Mouse (Mus musculus): ENCODE results near the gene Dkkl1. TPM values are rescaled to one million over a fixed set of nuclear protein-coding genes. Genes with fewer than 3 reads are reported as not detected.
"Not testable (repeated sequence)": the region's sequence is repeated elsewhere in the genome, so short reads cannot be mapped to it uniquely, and the experiment has no call there.

Dkkl1 gene
- polyA plus RNA-seq, 1 experiment from 2014 or later: 3.1 TPM

DNA sequence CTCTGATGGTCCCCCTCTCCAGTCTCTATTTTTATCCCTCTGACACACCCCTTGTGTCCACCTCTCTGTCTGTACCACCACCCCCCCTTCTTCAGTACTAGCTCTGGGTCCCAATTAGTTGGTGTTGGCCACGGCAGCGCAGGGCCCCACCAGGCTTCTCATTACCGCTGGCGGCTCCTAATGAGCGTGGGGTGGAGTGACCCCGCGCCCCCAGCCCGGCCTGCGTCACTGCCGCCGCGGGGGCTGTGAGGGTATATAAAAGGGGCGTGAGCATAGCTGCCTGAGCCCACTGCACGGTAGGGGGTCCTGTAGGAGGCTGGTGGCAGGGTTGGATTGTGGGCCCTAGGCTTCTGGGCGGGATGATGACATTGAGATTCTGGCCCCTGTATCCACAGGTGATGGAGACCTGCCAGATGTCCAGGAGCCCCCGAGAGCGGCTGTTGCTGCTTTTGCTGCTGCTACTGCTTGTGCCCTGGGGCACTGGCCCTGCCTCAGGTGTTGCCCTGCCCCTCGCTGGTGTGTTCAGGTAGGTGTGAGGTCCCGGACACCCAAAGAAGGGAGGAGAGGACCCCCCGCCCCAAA, 31.0 kb downstream of the Dkkl1 start, which contains the start of gene Pth2:
TSS of gene Pth2 (plus strand) at position 100 of the 582 bp plus-strand sequence.
- ATAC-seq (ENCODE audit: insufficient read depth, low FRiP score, low TSS enrichment) (no peak), DNase-seq (ENCODE audit: low spot score) (no peak)
- peaks cover 95% of the 10 kb centered on the region for H3K27me3 ChIP-seq (ENCODE audit: control insufficient read depth, insufficient read depth, low read length)
- no peak within 1 kb of the TSS for H3K9ac ChIP-seq (ENCODE audit: low read length)
- no peak within 1 kb of the TSS for H3K27ac ChIP-seq (ENCODE audit: low read depth, low read length)
- H3K4me2 ChIP-seq (ENCODE audit: low read depth): no peak within 1 kb of the TSS; the same call in 1 of the 2 replicates
- peak within 1 kb of the TSS; percentile 10; the same call in 1 of the 2 replicates for H3K4me3 ChIP-seq (ENCODE audit: low read depth, low read length)
- H3K36me3 ChIP-seq (ENCODE audit: control insufficient read depth, insufficient read depth, low read length): no peaks in the 10 kb centered on the region
- H3K4me1 ChIP-seq (ENCODE audit: control insufficient read depth, insufficient read depth, low read length): peaks cover 8% of the 10 kb centered on the region
- WGBS: 16% methylated on average over 19 of the region's 20 CpGs
- H3K9me3 ChIP-seq (ENCODE audit: control insufficient read depth, low read length): no peaks in the 10 kb centered on the region

DNA sequence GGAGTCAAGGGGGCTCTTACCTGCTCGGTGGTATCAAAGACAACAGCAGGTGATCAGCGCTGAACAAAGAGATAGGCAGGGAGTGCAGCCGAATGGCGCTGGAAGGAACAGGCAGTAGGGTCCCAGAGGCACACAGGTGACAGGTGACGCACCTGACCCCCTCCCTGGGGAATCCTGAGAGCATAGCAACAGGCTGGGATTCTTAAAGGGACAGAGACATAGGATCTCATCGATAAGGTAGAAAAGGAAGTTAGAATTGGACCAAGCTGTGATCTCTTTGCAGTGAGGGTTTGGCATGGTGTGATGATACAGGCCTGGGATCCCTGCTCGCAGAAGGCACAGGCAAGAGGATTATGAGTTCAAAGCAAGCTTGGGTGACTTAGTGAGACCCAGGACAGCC, 32.5 kb downstream of the Dkkl1 start, which contains the start of gene Gfy:
TSS of gene Gfy (minus strand) at position 101 of the 400 bp plus-strand sequence.
- H3K27ac ChIP-seq (ENCODE audit: low read depth, low read length): no peak within 1 kb of the TSS
- WGBS: 30% methylated on average over 7 of the region's 7 CpGs
- H3K27me3 ChIP-seq (ENCODE audit: control insufficient read depth, insufficient read depth, low read length): peaks cover 100% of the 10 kb centered on the region
- no peak for DNase-seq (ENCODE audit: low spot score)
- H3K4me3 ChIP-seq (ENCODE audit: low read depth, low read length): no peak within 1 kb of the TSS
- H3K9ac ChIP-seq (ENCODE audit: low read length): no peak within 1 kb of the TSS
- no peaks in the 10 kb centered on the region for H3K9me3 ChIP-seq (ENCODE audit: control insufficient read depth, low read length)
- ATAC-seq (ENCODE audit: insufficient read depth, low FRiP score, low TSS enrichment): no peak
- no peaks in the 10 kb centered on the region for H3K36me3 ChIP-seq (ENCODE audit: control insufficient read depth, insufficient read depth, low read length)
- peaks cover 14% of the 10 kb centered on the region for H3K4me1 ChIP-seq (ENCODE audit: control insufficient read depth, insufficient read depth, low read length)
- H3K4me2 ChIP-seq (ENCODE audit: low read depth): no peak within 1 kb of the TSS

DNA sequence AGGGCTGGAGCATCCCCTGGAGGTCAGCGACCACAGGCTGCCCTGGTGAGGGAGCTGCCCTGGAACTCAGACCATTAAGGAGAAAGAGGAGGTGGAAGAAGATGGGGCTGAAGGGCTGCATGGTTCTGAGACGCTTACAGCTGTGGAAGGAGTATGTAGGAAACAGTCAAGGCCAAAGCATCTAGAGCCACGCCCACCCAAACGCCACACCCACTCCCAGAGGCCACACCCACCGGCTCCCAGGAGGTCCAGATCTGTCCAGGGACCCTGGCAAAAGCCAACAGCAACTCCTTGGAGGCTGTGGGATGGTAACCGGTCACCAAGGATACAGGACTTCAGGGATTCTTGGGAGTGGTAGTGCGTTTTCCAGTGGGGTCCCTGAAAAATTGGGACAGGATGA, 33.4 kb downstream of the Dkkl1 start:
- no peaks in the 10 kb centered on the region for H3K36me3 ChIP-seq (ENCODE audit: control insufficient read depth, insufficient read depth, low read length)
- no peak overlapping the region for H3K4me3 ChIP-seq (ENCODE audit: low read depth, low read length)
- peaks cover 98% of the 10 kb centered on the region for H3K27me3 ChIP-seq (ENCODE audit: control insufficient read depth, insufficient read depth, low read length)
- ATAC-seq (ENCODE audit: insufficient read depth, low FRiP score, low TSS enrichment) (no peak), DNase-seq (ENCODE audit: low spot score) (no peak)
- H3K9ac ChIP-seq (ENCODE audit: low read length): no peak overlapping the region
- peaks cover 14% of the 10 kb centered on the region for H3K4me1 ChIP-seq (ENCODE audit: control insufficient read depth, insufficient read depth, low read length)
- no peak overlapping the region for H3K4me2 ChIP-seq (ENCODE audit: low read depth)
- H3K9me3 ChIP-seq (ENCODE audit: control insufficient read depth, low read length): no peaks in the 10 kb centered on the region
- no peak overlapping the region for H3K27ac ChIP-seq (ENCODE audit: low read depth, low read length)
- WGBS: 20% methylated on average over 7 of the region's 7 CpGs

DNA sequence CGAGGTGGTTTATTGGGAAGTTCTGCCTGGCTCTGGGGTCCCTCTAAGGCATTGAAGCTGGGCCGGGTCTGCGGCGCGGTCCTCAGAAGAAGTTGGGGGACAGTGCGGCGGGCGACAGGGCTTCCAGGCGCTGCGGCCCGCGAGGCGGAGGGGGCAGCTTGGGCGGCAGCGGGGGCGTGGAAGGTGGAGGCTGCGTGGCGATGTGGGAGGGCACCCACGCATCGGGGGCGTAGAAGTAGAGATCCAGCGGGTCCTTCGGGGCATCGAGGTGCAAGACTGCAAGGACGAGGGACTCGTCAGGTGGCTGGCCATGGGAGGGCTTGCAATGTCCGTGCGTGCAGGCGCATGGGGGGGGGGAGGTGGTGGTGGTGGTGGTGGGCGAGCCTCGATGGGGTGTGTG, 35.6 kb downstream of the Dkkl1 start:
- no peak overlapping the region for H3K9ac ChIP-seq (ENCODE audit: low read length)
- H3K27ac ChIP-seq (ENCODE audit: low read depth, low read length): no peak overlapping the region
- no peak overlapping the region for H3K4me3 ChIP-seq (ENCODE audit: low read depth, low read length)
- DNase-seq (ENCODE audit: low spot score): no peak
- H3K36me3 ChIP-seq (ENCODE audit: control insufficient read depth, insufficient read depth, low read length): no peaks in the 10 kb centered on the region; the same call in 1 of the 2 replicates
- H3K4me1 ChIP-seq (ENCODE audit: control insufficient read depth, insufficient read depth, low read length): peaks cover 8% of the 10 kb centered on the region
- no peaks in the 10 kb centered on the region for H3K9me3 ChIP-seq (ENCODE audit: control insufficient read depth, low read length)
- 4% methylated on average over 25 of the region's 31 CpGs for WGBS
- no peak overlapping the region for H3K4me2 ChIP-seq (ENCODE audit: low read depth)
- no peak for ATAC-seq (ENCODE audit: insufficient read depth, low FRiP score, low TSS enrichment)
- H3K27me3 ChIP-seq (ENCODE audit: control insufficient read depth, insufficient read depth, low read length): peaks cover 76% of the 10 kb centered on the region

DNA sequence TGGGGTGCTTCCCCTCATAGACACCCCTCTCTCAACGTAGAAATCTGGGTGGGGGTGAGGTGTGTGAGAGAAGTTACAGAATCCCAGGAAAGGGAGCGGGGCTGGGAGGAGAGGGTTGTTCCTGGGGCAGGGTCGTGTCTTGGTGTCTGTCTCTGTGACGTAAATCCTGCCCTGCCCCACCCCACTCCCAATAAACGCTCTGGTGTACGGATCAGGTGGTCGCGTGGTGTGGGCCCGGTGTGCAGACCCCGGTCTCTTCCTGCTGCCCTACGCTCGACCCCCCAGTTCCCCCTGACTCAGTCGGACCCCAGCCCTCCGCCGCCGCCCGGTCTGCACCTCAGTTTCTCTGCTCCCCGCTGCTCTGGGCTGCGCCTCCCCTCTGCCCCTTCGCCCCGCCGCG, 36.0 kb downstream of the Dkkl1 start:
- H3K4me2 ChIP-seq (ENCODE audit: low read depth): no peak overlapping the region
- 3% methylated on average over 23 of the region's 23 CpGs for WGBS
- H3K36me3 ChIP-seq (ENCODE audit: control insufficient read depth, insufficient read depth, low read length): no peaks in the 10 kb centered on the region; the same call in 1 of the 2 replicates
- no peak overlapping the region for H3K9ac ChIP-seq (ENCODE audit: low read length)
- H3K9me3 ChIP-seq (ENCODE audit: control insufficient read depth, low read length): no peaks in the 10 kb centered on the region
- H3K27ac ChIP-seq (ENCODE audit: low read depth, low read length): no peak overlapping the region
- DNase-seq (ENCODE audit: low spot score) (no peak), ATAC-seq (ENCODE audit: insufficient read depth, low FRiP score, low TSS enrichment) (no peak)
- peaks cover 6% of the 10 kb centered on the region for H3K4me1 ChIP-seq (ENCODE audit: control insufficient read depth, insufficient read depth, low read length)
- no peak overlapping the region for H3K4me3 ChIP-seq (ENCODE audit: low read depth, low read length)
- H3K27me3 ChIP-seq (ENCODE audit: control insufficient read depth, insufficient read depth, low read length): peaks cover 72% of the 10 kb centered on the region

DNA sequence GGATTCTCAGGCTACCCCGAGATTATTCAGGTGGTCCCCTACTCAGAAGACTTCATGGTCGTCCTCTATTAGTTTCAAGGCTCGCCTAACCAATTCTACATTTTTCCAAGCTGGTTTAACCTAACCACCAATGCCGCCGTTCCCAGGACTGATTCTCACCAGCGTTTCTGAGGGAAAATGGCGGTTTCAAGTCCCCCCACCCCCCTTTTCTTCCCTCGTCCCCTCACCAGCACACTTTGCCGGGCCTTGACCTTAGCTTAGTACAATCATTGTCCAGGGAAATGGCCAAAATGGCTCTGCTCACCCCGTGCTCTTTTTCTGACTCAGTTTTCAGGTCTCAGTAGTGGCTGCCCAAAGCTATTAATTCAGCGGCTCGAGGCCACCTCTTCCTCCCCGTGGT, 36.5 kb downstream of the Dkkl1 start:
- Histone ChIP-seq H3K4me1 (ENCODE audit: control insufficient read depth, insufficient read depth, low read length) (peaks cover 6% of the 10 kb centered on the region), H3K27me3 (ENCODE audit: control insufficient read depth, insufficient read depth, low read length) (peaks cover 66% of the 10 kb centered on the region), H3K9me3 (ENCODE audit: control insufficient read depth, low read length) (no peaks in the 10 kb centered on the region), H3K27ac (ENCODE audit: low read depth, low read length) (no peak overlapping the region), H3K4me2 (ENCODE audit: low read depth) (no peak overlapping the region), H3K36me3 (ENCODE audit: control insufficient read depth, insufficient read depth, low read length) (no peaks in the 10 kb centered on the region; the same call in 1 of the 2 replicates), H3K4me3 (ENCODE audit: low read depth, low read length) (no peak overlapping the region), H3K9ac (ENCODE audit: low read length) (no peak overlapping the region)
- 3% methylated on average over 13 of the region's 13 CpGs for WGBS
- DNase-seq (ENCODE audit: low spot score): no peak
- no peak for ATAC-seq (ENCODE audit: insufficient read depth, low FRiP score, low TSS enrichment)

DNA sequence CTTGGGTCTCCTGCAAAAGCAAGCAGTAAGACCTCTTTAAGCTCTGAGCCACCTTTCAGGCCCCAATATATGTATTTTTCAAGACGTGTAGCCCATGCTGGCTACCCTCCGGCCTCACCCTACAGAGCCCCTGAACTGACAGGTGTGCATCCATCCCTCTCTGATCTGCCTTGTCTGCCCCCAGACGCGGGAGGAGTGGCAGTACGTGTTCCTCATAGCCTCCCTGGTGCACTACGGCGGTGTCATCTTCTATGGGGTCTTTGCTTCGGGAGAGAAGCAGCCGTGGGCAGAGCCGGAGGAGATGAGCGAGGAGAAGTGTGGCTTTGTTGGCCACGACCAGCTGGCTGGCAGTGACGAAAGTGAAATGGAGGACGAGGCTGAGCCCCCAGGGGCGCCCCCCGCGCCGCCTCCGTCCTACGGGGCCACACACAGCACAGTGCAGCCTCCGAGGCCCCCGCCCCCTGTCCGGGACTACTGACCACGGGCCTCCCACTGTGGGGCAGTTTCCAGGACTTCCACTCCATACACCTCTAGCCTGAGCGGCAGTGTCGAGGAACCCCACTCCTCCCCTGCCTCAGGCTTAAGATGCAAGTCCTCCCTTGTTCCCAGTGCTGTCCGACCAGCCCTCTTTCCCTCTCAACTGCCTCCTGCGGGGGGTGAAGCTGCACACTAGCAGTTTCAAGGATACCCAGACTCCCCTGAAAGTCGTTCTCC, 37.2 kb downstream of the Dkkl1 start:
- H3K4me3 ChIP-seq (ENCODE audit: low read depth, low read length): no peak overlapping the region

DNA sequence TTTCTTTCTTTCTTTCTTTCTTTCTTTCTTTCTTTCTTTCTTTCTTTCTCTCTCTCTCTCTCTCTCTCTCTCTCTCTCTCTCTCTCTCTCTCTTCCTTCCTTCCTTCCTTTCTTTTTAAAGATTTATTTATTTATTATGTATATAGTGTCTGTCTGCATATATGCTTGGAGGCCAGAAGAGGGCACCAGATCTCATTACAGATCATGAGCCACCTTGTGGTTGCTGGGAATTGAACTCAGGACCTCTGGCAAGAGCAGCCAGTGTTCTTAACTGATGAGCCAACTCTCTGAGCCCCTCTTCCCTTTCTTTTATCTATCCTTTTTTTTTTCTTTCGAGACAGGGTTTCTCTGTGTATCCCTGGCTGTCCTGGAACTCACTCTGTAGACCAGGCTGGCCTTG, 38.2 kb downstream of the Dkkl1 start:
- not testable (repeated sequence) for H3K4me1 ChIP-seq (ENCODE audit: control insufficient read depth, insufficient read depth, low read length); DNase-seq (ENCODE audit: low spot score); ATAC-seq (ENCODE audit: insufficient read depth, low FRiP score, low TSS enrichment); H3K4me2 ChIP-seq (ENCODE audit: low read depth); H3K36me3 ChIP-seq (ENCODE audit: control insufficient read depth, insufficient read depth, low read length); H3K27ac ChIP-seq (ENCODE audit: low read depth, low read length); H3K4me3 ChIP-seq (ENCODE audit: low read depth, low read length); H3K9ac ChIP-seq (ENCODE audit: low read length); H3K9me3 ChIP-seq (ENCODE audit: control insufficient read depth, low read length)
- H3K27me3 ChIP-seq (ENCODE audit: control insufficient read depth, insufficient read depth, low read length): peaks cover 61% of the 10 kb centered on the region
- WGBS: 60% methylated on average over 1 of the region's 1 CpGs

More for the DNA sequence above, 37.2 kb downstream of the Dkkl1 start:
- Histone ChIP-seq H3K36me3 (ENCODE audit: control insufficient read depth, insufficient read depth, low read length) (no peaks in the 10 kb centered on the region; the same call in 1 of the 2 replicates), H3K27me3 (ENCODE audit: control insufficient read depth, insufficient read depth, low read length) (peaks cover 61% of the 10 kb centered on the region), H3K27ac (ENCODE audit: low read depth, low read length) (no peak overlapping the region), H3K9me3 (ENCODE audit: control insufficient read depth, low read length) (peaks cover 2% of the 10 kb centered on the region), H3K4me1 (ENCODE audit: control insufficient read depth, insufficient read depth, low read length) (peaks cover 6% of the 10 kb centered on the region), H3K4me2 (ENCODE audit: low read depth) (peak overlapping the region; percentile 4; the same call in 1 of the 2 replicates), H3K9ac (ENCODE audit: low read length) (no peak overlapping the region)
- no peak for ATAC-seq (ENCODE audit: insufficient read depth, low FRiP score, low TSS enrichment)
- WGBS: 4% methylated on average over 29 of the region's 29 CpGs
- peak; percentile 32 for DNase-seq (ENCODE audit: low spot score)

DNA sequence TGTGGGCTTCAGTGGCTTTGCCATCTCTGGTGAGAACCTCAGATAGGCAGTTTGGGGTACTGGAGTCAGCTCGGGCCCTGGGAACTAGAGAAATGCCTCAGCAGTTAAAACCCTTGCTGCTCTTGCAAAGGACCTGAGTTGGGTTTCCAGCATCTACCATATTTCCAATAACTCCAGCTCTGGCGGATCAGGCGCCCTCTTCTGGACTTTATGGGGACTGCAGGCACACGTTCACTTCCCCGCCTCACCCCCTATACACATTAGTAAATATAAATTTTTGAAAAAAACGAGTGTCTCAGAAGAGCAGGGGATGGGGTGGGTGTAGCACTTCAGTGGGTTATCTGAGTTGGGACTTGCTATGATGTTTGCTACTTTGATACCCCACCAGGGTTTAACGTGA, 39.0 kb downstream of the Dkkl1 start:
- Histone ChIP-seq H3K4me1 (ENCODE audit: control insufficient read depth, insufficient read depth, low read length) (peaks cover 6% of the 10 kb centered on the region), H3K9me3 (ENCODE audit: control insufficient read depth, low read length) (peaks cover 8% of the 10 kb centered on the region), H3K4me3 (ENCODE audit: low read depth, low read length) (no peak overlapping the region), H3K4me2 (ENCODE audit: low read depth) (no peak overlapping the region), H3K27ac (ENCODE audit: low read depth, low read length) (no peak overlapping the region), H3K36me3 (ENCODE audit: control insufficient read depth, insufficient read depth, low read length) (no peaks in the 10 kb centered on the region; the same call in 1 of the 2 replicates), H3K9ac (ENCODE audit: low read length) (no peak overlapping the region), H3K27me3 (ENCODE audit: control insufficient read depth, insufficient read depth, low read length) (peaks cover 60% of the 10 kb centered on the region)
- 64% methylated on average over 7 of the region's 7 CpGs for WGBS
- DNase-seq (ENCODE audit: low spot score) (no peak), ATAC-seq (ENCODE audit: insufficient read depth, low FRiP score, low TSS enrichment) (no peak)
